Mouse (Mus musculus): ENCODE measurements around the gene Rdh11. TPM values are rescaled to one million over a fixed set of nuclear protein-coding genes. Genes with fewer than 3 reads are reported as not detected.
A peak's percentile ranks its signal among the peaks of the same experiment; 100 is the strongest.

Gene Rdh11
- polyA plus RNA-seq, 2 experiments = 23.5 to 27.1 TPM

GRCm38 (mm10) chr12:79138999-79139398 lies 53.1 kb downstream of the Rdh11 start:
- Histone ChIP-seq H3K4me2 (replicated peaks; ENCODE audit: low read depth, low read length, severe bottlenecking) (no peak overlapping the region), H3K9me3 (ENCODE audit: control insufficient read depth, low read length) (no peaks in the 10 kb centered on the region), H3K9ac (ENCODE audit: low read depth, low read length, severe bottlenecking) (no peak overlapping the region), H3K4me1 (ENCODE audit: control insufficient read depth, insufficient read depth, low read length) (no peaks in the 10 kb centered on the region), H3K27ac (replicated peaks; ENCODE audit: low read depth, low read length) (no peak overlapping the region), H3K4me3 (replicated peaks; ENCODE audit: low read length) (no peak overlapping the region), H3K36me3 (ENCODE audit: control insufficient read depth, insufficient read depth, low read length) (no peaks in the 10 kb centered on the region), H3K27me3 (ENCODE audit: control insufficient read depth, insufficient read depth, low read length) (no peaks in the 10 kb centered on the region)
- ATAC-seq (ENCODE audit: low FRiP score, low read depth) (no peak), DNase-seq (ENCODE audit: low spot score) (no peak)
- no peak for TF ChIP-seq POLR2A (IDR thresholded peaks at IDR 0.05; ENCODE audit: borderline replicate concordance, extremely low read depth, insufficient read depth, insufficient read length)

- Histone ChIP-seq H3K9ac (ENCODE audit: low read depth, low read length, severe bottlenecking) (no peak overlapping the region), H3K36me3 (ENCODE audit: control insufficient read depth, insufficient read depth, low read length) (no peaks in the 10 kb centered on the region), H3K27ac (replicated peaks; ENCODE audit: low read depth, low read length) (no peak overlapping the region), H3K4me1 (ENCODE audit: control insufficient read depth, insufficient read depth, low read length) (no peaks in the 10 kb centered on the region), H3K4me3 (replicated peaks; ENCODE audit: low read length) (no peak overlapping the region), H3K9me3 (ENCODE audit: control insufficient read depth, low read length) (no peaks in the 10 kb centered on the region), H3K27me3 (ENCODE audit: control insufficient read depth, insufficient read depth, low read length) (peaks cover 12% of the 10 kb centered on the region), H3K4me2 (replicated peaks; ENCODE audit: low read depth, low read length, severe bottlenecking) (no peak overlapping the region)
- TF ChIP-seq POLR2A (IDR thresholded peaks at IDR 0.05; ENCODE audit: borderline replicate concordance, extremely low read depth, insufficient read depth, insufficient read length) = no peak
- no peak for DNase-seq (ENCODE audit: low spot score)
- ATAC-seq (ENCODE audit: low FRiP score, low read depth) = no peak
- WGBS = 72% methylated on average over 7 of the region's 7 CpGs
Observed at GRCm38 (mm10) chr12:79136949-79137348, 55.1 kb downstream of the Rdh11 start.

GRCm38 (mm10) chr12:79135105-79135504 lies 57.0 kb downstream of the Rdh11 start:
- no peak overlapping the region for H3K9ac ChIP-seq (ENCODE audit: low read depth, low read length, severe bottlenecking)
- no peaks in the 10 kb centered on the region for H3K36me3 ChIP-seq (ENCODE audit: control insufficient read depth, insufficient read depth, low read length)
- ATAC-seq (ENCODE audit: low FRiP score, low read depth) (no peak), DNase-seq (ENCODE audit: low spot score) (no peak)
- WGBS = 38% methylated on average over 4 of the region's 4 CpGs
- H3K4me1 ChIP-seq (ENCODE audit: control insufficient read depth, insufficient read depth, low read length) = no peaks in the 10 kb centered on the region; the same call in 1 of the 2 replicates
- H3K4me2 ChIP-seq (replicated peaks; ENCODE audit: low read depth, low read length, severe bottlenecking) = no peak overlapping the region
- no peak overlapping the region for H3K27ac ChIP-seq (replicated peaks; ENCODE audit: low read depth, low read length)
- peaks cover 31% of the 10 kb centered on the region for H3K27me3 ChIP-seq (ENCODE audit: control insufficient read depth, insufficient read depth, low read length)
- TF ChIP-seq POLR2A (IDR thresholded peaks at IDR 0.05; ENCODE audit: borderline replicate concordance, extremely low read depth, insufficient read depth, insufficient read length) = no peak
- no peaks in the 10 kb centered on the region for H3K9me3 ChIP-seq (ENCODE audit: control insufficient read depth, low read length)
- H3K4me3 ChIP-seq (replicated peaks; ENCODE audit: low read length) = no peak overlapping the region

GRCm38 (mm10) chr12:79134676-79135075 lies 57.4 kb downstream of the Rdh11 start:
- peaks cover 34% of the 10 kb centered on the region for H3K27me3 ChIP-seq (ENCODE audit: control insufficient read depth, insufficient read depth, low read length)
- no peaks in the 10 kb centered on the region for H3K9me3 ChIP-seq (ENCODE audit: control insufficient read depth, low read length)
- WGBS = 42% methylated on average over 8 of the region's 8 CpGs
- ATAC-seq (ENCODE audit: low FRiP score, low read depth) (no peak), DNase-seq (ENCODE audit: low spot score) (no peak)
- no peaks in the 10 kb centered on the region for H3K36me3 ChIP-seq (ENCODE audit: control insufficient read depth, insufficient read depth, low read length)
- no peak overlapping the region for H3K4me2 ChIP-seq (replicated peaks; ENCODE audit: low read depth, low read length, severe bottlenecking)
- H3K9ac ChIP-seq (ENCODE audit: low read depth, low read length, severe bottlenecking) = no peak overlapping the region
- no peak for TF ChIP-seq POLR2A (IDR thresholded peaks at IDR 0.05; ENCODE audit: borderline replicate concordance, extremely low read depth, insufficient read depth, insufficient read length)
- no peaks in the 10 kb centered on the region; the same call in 1 of the 2 replicates for H3K4me1 ChIP-seq (ENCODE audit: control insufficient read depth, insufficient read depth, low read length)
- H3K27ac ChIP-seq (replicated peaks; ENCODE audit: low read depth, low read length) = no peak overlapping the region
- no peak overlapping the region for H3K4me3 ChIP-seq (replicated peaks; ENCODE audit: low read length)

- Histone ChIP-seq H3K9me3 (ENCODE audit: control insufficient read depth, low read length) (no peaks in the 10 kb centered on the region), H3K4me2 (replicated peaks; ENCODE audit: low read depth, low read length, severe bottlenecking) (peak overlapping the region; percentile 94), H3K4me3 (replicated peaks; ENCODE audit: low read length) (peak overlapping the region; percentile 49), H3K27me3 (ENCODE audit: control insufficient read depth, insufficient read depth, low read length) (peaks cover 36% of the 10 kb centered on the region), H3K27ac (replicated peaks; ENCODE audit: low read depth, low read length) (no peak overlapping the region), H3K4me1 (ENCODE audit: control insufficient read depth, insufficient read depth, low read length) (no peaks in the 10 kb centered on the region; the same call in 1 of the 2 replicates), H3K36me3 (ENCODE audit: control insufficient read depth, insufficient read depth, low read length) (no peaks in the 10 kb centered on the region), H3K9ac (ENCODE audit: low read depth, low read length, severe bottlenecking) (peak overlapping the region; percentile 48; the same call in 1 of the 2 replicates)
- ATAC-seq (ENCODE audit: low FRiP score, low read depth) (no peak), DNase-seq (ENCODE audit: low spot score) (no peak)
- TF ChIP-seq POLR2A (IDR thresholded peaks at IDR 0.05; ENCODE audit: borderline replicate concordance, extremely low read depth, insufficient read depth, insufficient read length) = no peak
- WGBS = 24% methylated on average over 5 of the region's 5 CpGs
Observed at GRCm38 (mm10) chr12:79131706-79132460, 60.2 kb downstream of the Rdh11 start.
